Mouse (Mus musculus) heart, postnatal 4 days (tissue): ENCODE results near the gene Ank2. TPM values are rescaled to one million over a fixed set of nuclear protein-coding genes. Genes with fewer than 3 reads are reported as not detected.
"Not testable (repeated sequence)": the region's sequence is repeated elsewhere in the genome, so short reads cannot be mapped to it uniquely, and the experiment has no call there.

Experiments used
- DNase-seq: peaks from one replicate; pipeline ENCODE4 v3.0.0; 2021
- total RNA-seq, 2 experiments: library from RNA; stranded (reverse); gene quantifications; 2 replicates each; pipeline ENCODE4 v1.2.3; 2021

Ank2 gene
- total RNA-seq, 2 experiments from 2014 or later: 223 to 230 TPM

DNA sequence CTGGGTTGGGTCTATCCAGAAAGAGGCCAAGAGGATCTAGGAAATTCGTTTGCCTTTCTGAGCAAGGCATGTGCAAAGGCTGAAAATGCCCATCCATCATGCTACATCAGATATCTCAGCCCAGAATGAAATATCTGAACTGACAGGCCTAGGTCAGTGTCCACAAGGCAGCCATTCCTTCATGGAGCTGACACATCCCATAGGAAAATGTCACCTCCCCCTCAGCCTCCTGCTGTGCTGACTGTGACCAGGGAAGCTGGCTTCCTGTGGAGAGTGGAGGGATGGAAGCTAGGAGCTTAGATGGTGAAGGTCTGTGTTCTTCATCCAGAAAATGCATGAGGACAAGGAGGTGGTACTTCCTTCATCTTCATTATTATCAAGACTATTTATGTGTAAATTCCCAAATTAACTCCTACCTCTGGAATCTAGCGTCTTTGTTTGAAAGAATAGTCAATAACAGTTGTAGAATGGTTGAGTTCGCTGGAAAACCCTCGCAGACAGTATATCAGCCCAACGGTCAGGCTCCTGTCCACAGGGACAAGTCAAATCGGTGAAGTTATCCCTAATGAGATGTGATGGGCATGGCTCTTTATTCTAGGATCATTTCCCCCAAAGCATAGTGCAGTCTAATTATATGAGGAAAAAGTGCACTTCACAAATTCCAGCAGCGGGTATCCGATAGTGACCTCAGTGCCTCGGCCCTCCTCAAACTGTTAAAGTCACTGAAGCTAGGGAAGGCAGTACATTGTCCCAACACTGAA is 148.4 kb downstream of the Ank2 start:
- DNase-seq: no peak

DNA sequence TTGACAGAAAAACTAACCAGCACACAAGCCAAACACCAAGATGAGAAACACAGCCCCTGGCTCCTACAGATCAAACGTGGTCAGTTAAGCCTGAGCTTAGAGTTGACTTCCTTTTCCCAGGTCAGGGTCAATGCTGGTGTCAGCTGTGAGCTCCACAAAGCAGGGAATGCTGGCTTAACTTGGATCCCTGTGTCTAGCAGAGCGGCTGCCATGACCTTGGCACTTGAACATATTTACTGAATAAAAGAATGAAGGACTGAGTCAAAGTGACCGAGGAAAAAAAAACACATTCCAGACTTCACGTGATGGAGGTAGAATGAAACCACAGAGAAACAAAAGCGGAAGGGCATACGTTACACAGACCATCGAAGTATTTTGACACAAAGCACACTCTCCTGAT is 150.2 kb downstream of the Ank2 start:
- DNase-seq: no peak

DNA sequence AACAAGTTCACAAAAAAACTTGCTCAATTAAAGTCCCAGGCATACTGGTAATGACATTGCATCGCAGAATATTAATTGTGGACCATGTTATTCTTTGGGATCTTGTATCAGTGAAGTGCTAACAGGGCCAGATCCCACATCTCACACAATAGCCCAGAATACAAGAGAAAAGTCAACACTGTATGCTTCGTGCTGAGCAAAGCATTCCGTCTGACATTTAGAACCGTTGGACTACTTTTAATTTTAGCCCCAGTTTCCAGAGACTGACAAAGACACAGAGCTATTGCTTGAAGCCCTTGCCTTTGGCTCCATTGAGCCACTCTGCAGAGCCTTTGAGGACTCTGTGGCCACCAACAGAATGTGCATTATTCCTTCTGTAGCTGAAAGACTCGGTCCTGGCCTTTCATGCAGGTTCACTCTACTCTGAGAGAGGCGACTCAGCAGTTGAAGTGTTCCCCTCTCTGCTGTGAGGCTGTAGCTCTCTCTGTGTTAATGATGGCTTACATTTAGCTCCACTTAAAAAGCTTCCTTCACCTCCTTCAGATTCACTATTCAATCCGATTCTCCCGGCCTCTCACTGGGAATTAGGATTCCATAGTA is 153.2 kb downstream of the Ank2 start:
- no peak for DNase-seq

DNA sequence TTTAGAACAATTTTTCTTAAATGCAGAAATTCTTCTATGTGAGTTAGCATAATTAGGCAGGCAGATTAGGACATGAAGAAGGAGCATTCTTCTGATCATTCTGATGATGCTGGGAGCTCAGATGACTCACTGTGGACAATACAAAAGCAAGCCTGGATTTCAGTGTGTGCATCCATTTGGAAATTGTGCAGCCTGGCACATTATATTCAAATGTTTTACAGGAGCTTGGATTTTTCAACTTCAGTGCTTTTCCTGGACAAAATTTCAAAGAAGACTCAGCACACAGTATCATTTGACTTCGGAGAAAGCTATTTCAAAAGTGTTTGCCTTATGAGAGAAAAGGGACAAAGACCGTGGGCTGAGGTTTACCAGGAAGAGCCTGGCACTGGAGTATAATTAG is 157.8 kb downstream of the Ank2 start:
- DNase-seq: no peak

DNA sequence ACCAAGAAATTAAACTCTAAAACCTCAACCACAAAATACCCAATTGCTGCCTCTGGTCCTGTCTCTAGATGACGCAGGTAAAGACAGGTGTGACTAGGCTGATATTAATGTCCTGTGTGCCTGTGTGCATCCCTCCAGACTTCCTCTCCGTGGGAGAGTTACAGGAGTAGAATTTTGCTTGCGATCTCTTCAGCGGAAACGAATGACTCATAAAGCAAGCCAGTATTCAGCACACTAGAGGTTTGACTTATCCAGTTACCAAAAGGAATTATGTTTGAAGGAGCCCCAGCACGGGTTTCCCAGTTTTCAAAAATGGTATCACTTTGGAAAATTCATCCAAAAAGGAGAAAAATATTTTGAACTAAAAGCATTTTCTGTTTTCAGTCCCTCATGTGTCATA is 164.3 kb downstream of the Ank2 start:
- no peak for DNase-seq

DNA sequence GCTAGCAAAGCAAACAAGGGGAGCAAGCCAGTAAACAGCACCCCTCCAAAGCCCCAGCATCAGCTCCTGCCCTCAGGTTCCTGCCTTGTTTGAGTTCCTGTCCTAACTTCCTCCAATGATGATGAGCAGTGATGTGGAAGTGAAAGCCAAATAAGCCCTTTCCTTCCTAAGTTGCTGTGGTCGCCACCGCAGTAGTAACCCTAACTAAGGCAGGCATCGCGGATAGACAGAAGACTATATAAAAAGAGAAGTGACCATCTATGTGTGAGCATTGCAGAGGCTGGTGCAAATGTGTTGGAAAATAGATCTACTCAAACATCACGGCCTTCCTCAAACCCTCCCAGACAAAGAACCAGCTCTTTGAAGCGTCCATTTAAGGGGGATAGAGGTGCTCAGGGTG is 167.6 kb downstream of the Ank2 start:
- no peak for DNase-seq

DNA sequence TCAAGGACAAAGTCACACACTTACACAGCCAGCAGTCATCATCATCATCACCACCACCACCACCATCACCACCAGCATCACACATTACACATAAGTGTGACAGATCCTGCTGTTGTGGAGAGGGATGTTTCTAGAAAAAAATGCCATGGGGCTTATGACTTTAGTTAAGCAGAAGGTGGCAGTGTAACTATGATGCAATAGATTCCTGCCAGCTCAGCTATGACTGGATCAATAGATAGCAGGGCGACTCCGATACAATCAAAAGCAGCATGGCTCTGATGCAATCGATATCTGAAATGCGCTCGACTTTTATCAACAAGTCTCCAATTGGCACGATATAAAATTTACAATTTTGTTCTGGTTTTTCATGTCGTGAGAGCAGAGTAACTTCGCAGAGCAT is 172.8 kb downstream of the Ank2 start:
- DNase-seq: no peak

DNA sequence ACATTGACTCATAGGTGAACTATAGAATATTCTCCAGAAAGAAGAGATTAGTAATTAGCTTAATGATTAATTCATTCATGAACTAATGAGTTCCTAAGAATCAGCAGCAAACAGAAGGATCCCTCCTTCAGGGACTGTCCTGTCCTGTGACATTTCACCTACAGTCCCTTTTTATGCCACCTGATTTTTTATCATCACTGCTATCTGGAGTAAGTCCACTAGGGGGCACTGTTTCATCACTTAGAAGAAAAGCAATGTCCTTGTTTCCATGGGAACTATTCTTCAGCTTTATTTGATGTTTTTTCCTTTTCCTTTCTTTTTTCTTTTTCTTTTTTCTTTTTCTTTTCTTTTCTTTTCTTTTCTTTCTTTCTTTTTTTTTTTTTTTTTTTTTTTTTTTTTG is 176.3 kb downstream of the Ank2 start:
- peak; percentile 56 for DNase-seq

DNA sequence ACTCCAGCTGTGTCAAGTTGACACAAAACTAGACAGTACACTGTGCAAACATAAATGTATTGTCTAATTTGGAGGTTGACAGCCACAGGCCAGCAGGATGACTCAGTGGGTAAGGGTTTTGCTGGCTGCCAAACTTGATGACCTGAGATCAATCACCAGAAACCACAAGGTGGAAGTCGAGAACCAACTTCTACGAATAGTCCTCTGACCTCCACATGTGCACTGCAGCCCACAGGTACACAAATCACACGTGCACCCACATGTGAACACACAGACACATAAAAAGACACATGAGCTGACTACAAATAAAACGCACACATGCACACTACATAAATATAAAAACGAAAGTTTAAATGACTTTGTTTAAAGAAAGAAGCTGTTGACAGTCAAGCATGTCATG is 177.5 kb downstream of the Ank2 start:
- no peak for DNase-seq

DNA sequence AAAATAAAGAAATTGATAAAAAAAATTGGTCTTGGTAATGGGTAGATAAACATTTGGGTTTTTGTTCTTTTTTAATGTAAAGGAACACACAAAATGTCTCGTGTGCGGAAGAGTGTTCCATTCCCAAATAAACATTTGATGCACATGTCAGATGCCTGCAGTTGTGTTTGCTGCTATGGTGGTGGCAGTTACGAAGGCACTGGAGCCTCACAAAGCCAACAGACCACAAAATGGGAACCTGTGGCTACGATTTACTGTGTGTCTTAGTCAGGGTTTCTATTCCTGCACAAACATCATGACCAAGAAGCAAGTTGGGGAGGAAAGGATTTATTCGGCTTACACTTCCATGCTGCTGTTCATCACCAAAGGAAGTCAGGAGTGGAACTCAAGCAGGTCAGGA is 178.1 kb downstream of the Ank2 start:
- DNase-seq: not testable (repeated sequence)

DNA sequence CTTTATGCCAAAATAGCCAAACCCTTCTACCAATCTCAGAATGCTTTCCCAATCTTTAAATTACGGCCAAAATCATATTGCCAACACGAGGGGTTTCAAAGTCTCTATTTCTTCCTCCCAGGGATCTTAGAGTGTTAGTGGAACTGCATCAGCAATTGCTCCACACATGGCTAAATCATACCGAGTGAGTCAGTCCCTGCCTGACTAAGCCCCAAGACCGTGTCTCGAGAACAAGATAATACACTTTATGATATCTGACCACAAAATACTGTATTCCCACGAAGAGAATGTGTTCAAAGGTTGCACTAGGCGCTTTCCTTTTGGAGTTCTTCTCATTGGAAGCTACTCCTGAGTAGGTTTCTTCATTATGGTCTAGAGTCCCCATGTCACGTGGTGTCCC is 178.8 kb downstream of the Ank2 start:
- no peak for DNase-seq

DNA sequence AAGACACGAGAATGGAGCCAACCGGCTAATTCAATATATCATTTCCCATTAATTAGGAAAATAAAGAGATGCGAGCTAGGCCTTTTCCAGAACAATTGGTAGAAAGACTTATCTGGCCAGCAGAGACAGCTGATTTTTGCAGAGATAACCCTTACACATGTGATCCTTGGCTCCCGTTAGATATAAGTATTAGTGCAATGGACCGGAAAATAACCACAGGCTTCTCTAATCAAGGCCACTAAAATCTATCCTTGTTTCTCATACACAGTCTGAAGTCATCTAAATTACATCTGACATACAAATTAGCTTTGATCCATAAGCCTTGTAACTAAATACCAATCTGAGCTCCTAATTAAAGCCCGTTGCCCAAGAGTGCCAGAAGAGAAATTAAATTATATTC is 181.5 kb downstream of the Ank2 start:
- DNase-seq: no peak

DNA sequence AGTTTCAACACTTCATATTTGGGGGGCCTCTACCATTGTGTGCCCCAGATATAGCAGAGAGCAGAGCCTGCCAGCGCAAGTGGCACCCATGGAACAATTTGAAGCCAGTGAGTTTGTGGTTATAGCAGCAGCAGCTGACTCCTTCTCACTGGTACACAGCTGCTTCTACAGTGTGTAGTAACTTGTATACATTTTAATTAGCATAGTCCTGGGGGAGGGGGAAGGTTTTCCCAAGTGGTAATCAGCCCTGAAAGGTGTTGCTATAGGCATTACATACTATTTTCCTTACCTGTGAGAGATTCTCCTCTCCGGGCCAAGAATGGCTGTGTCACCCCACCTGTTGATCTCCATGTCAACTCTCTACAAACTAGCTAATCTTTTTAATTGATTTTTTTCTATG is 182.4 kb downstream of the Ank2 start:
- DNase-seq: no peak

DNA sequence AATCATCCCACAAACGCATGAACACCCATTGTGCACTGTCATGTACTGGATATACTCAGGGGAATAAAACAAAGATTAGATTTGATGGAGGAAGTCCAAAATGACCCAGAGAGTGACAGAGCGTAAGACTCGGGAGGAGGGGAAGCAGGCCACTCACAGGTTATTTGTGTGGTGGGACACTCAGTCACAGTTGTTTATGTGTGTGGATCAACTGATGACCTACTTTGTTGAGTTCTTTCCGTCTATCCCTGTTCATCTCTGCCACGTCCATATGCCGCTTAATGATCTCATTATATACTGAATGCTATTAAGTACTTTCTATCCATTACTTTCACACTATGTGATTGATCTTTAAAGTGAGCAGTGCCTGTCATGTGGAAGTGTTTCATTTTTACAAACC is 187.6 kb downstream of the Ank2 start:
- no peak for DNase-seq

DNA sequence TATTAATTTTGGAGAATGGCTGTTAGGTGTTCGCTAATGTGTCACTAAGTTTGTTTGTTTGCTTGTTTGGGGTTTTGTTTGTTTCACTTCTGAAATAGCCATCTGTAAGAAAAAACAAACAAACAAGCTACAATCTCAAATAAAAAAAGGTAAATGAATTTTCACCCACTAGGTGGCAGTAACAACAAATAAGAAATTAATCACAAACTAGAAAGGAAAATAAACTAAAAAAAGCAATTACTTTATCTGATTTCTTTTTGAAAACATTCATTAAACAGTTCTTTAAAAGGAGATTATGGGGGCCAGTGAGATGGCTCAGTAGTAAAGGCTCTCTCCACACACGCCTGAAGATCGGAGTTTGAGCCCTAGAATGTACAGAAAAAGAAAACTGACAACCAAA is 189.1 kb downstream of the Ank2 start:
- no peak for DNase-seq

DNA sequence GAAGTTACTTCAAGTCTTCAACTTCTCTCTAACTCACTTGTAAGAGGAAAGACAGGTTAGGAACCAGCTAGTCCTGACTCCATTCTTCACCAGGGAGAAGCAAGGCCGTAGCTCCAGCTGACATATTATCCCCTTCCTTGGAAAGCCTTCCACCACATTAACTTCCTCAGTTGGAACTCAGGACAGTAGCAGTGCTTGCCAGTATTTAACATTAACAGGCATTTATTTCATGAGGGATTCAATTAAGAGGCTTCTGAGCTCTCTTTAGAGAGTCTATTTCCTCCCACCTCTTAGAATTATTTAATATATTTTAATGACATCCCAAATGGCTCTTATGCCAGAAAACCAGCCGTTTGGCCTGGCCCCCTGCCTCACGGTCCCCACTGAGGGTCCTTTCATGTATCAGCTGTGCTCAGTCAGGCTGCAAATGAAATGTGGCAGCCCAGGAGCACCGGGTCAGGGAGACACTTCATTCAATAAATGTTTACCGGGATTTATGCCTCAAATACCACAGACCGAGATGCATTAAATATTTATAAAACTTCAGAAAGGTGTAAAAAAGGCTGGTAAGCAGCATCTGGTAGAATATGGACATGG is 195.1 kb downstream of the Ank2 start:
- no peak for DNase-seq

DNA sequence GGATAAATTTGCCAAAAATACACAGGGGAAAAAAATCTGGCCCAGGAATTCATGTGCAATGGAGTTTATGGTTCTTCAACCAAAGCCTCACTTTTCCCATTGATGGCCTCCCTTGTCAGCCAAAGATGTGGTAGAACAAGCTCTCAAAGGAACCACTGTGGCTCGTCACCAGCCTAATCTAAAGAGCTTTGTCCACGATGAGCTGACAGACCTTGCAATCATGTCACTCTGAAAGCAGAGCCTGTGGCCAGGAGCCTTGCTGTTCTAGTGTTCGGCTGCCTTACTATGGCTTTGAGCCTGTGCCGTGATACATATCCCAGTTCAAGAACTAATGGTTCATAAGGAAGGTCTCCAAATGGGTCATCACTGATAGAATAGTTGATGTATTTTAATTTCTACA is 196.1 kb downstream of the Ank2 start:
- DNase-seq: no peak

DNA sequence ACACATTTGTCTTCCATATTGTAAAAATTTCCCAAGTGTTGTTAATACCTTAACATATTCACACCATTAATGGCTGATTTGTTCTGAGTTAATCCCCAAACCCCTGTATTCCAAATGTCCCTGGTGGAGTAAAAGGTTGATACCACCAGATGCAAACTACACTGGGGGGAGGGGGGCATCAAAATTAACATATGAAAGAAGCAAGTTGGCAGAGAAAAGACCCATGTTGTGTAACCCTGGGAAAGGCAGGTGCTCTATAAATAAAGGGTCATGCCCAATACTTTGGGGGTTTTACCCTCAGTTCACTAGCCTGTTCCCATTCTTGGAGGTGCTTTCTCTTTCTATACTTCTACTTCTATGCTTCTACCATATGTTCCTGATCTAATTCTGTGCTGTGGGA is 198.4 kb downstream of the Ank2 start:
- DNase-seq: no peak

DNA sequence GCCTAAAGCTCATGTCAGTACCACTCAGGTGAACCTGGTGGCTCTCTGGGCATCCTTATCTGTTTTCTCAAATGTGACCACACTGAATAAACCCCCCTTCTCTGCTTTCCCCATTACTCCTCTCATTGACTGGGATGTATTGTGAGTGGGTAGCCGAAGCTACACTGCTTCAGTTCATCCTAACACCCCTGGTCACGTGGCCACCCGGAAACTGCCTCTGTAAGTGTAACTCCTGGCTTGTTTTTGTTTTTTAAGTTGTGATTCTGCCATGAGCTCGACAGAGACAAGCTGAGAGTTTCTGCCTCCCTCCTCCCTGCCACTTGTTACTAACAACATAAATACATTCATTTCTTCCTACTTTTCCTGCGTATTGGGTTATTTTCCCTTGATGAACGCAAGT is 203.2 kb downstream of the Ank2 start:
- DNase-seq: no peak

DNA sequence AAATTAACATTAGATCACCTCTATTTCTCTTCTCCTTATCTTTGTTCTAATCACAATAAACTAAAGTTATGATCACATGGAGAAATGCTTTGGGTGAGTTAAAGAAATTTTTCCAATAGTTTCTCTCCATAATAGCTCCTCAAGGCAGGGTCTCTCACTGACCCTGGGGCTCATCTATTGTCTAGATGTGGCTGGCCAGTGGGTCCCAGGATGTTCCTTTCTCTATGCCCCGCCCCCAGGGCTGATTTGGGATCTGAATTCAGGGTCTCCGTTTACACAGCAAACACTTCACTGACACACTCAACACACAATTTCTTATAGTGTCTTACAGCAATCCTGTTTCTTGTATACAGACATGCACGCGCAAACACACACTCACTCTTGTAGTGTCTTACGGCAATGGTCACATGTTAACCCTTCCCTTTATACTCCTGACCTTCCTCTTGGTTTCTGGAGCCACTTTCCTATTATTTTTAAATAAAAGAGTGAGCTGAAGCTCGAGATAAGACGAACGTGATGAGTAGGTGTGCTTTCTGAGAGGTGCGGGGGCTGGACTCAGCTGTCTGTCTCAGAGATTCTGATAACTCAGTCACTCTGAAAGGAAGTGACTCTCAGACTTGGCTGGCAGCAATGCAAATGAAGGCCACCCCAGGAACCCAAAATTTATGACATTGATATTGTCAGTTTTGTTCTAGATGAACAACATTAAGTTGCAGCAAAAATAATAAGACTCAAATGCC is 204.4 kb downstream of the Ank2 start:
- DNase-seq: no peak

DNA sequence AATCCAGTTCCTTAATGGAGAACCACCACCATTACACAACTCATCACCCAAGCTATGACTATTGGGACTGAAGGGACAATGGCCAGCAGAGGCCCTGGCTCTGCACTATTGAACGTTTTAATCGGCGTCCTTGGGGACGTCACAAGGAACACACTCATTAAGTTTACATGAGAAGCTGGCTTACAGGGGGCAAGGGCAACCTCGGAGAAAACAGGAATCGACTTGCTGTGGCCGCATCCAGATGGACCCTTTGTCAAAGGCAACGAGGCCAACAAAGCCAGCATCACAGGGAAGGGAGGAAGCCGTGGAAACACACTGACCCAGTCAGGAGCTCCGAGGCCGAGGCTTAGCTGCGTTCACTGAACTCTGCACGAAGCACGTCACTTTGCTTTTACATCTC is 205.1 kb downstream of the Ank2 start:
- no peak for DNase-seq

DNA sequence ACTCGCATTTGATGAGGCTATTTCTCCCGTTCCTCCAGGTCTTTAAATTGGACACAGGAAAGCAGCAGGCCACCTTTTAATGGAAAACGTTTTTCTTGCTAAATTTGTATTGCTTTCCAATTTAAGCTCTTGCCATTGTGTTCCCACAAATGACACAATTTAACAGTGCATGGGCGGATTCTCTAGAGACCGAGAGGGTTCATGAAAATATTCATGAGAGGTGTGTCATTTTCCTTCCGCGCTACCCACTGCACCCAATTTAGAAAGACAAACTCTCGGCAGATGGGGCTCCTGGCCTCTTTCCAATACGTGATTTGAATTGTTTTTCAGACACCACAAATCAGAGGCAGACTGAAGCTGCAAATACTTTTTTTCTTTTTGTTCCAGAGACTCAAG is 205.7 kb downstream of the Ank2 start:
- no peak for DNase-seq

DNA sequence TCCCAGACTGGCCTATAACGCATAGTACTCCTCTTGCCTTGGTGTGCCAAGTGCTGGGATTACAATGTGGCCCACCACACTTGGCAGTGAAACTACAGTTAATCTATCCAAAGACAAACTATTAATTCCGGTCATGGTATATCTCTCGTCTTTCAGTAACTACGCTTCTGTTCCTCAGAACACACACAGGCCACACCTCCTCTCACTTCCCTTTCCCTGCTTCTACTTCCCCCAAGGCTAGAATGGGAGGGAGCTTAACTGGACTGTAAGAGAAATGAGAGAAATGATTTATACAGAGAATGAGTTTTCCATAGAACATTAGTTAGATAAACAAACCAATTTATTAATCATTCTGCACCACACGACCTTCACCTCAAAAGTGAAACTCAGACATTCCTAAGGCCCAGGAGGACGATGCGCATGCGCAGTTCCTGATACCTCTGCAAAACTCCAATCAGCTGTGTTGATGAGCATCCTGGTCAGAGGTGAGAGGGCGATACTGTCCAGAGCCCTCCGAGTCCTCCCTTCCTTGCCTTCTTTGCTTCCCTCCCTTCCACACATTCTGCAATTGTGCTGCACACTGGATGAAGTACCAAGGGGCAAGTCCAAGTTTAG is 206.2 kb downstream of the Ank2 start:
- no peak for DNase-seq
